Mouse (Mus musculus) CH12.LX (cell line): Measurements from ENCODE around the gene Serinc4. TPM values are rescaled to one million over a fixed set of nuclear protein-coding genes. Genes with fewer than 3 reads are reported as not detected.
"Not testable (repeated sequence)": the region's sequence is repeated elsewhere in the genome, so short reads cannot be mapped to it uniquely, and the experiment has no call there.

Source experiments
- DNase-seq: peaks from one replicate; pipeline ENCODE4 v3.0.0-alpha.2; 2013; ENCODE audit errors: extremely low read depth
- H3K27ac ChIP-seq: 2 replicates; pipeline ENCODE4 v1.5.1; 2012; ENCODE audit warnings: low read depth, mild to moderate bottlenecking, control low read depth, moderate library complexity; ENCODE audit not compliant: insufficient read depth
- H3K27me3 ChIP-seq: replicated peaks from 2 replicates; pipeline ENCODE3; 2012; ENCODE audit warnings: inconsistent platforms
- H3K36me3 ChIP-seq, 2 experiments: replicated peaks in 1 of 2; 2 replicates each; pipeline versions ENCODE3 to v1.6.1; 2012; ENCODE audit warnings: inconsistent platforms in 1 of 2, low read length in 1 of 2, mild to moderate bottlenecking in 1 of 2, mixed read lengths in 1 of 2, moderate library complexity in 1 of 2; ENCODE audit not compliant: control insufficient read depth in 1 of 2, insufficient read depth in 1 of 2
- H3K4me1 ChIP-seq, 2 experiments: 2 replicates each; pipeline ENCODE4 v1.6.1; 2012; ENCODE audit warnings: inconsistent platforms in 1 of 2, moderate library complexity in 1 of 2; ENCODE audit not compliant: insufficient read depth in 2 of 2, control insufficient read depth in 1 of 2
- H3K4me2 ChIP-seq: 2 replicates; pipeline ENCODE4 v1.6.1; 2012; ENCODE audit warnings: low read depth, mild to moderate bottlenecking, control low read depth; ENCODE audit not compliant: poor library complexity, insufficient read depth, severe bottlenecking
- H3K4me3 ChIP-seq, 3 experiments: fragments of 150-350 bp in 1 of 3; sonication (generic) in 1 of 3; replicated peaks in 1 of 3; 2 replicates each; pipeline versions ENCODE3 to v1.5.1; 2011 to 2012; ENCODE audit warnings: low read depth in 2 of 3, low read length in 2 of 3, mild to moderate bottlenecking in 2 of 3, moderate library complexity in 2 of 3, control low read depth in 1 of 3, improper control_type of control experiment in 1 of 3, inconsistent platforms in 1 of 3, mixed read lengths in 1 of 3; ENCODE audit not compliant: poor library complexity in 1 of 3
- H3K79me2 ChIP-seq: replicated peaks from 2 replicates; pipeline ENCODE4 v1.6.1; 2012; ENCODE audit warnings: mild to moderate bottlenecking, moderate library complexity; ENCODE audit not compliant: control insufficient read depth, poor library complexity, insufficient read depth, severe bottlenecking; ENCODE audit errors: extremely low read depth
- H3K9ac ChIP-seq: 2 replicates; pipeline ENCODE4 v1.6.1; 2012; ENCODE audit warnings: low read depth, mild to moderate bottlenecking, control low read depth, moderate library complexity; ENCODE audit not compliant: insufficient read depth
- H3K9me3 ChIP-seq: replicated peaks from 2 replicates; pipeline ENCODE3; 2012; ENCODE audit warnings: low read length, inconsistent platforms, mixed read lengths
- CTCF ChIP-seq, 2 experiments: IDR thresholded peaks in 1 of 2; conservative IDR thresholded peaks in 1 of 2; 2 replicates each; pipeline ENCODE4 v1.5.1; 2011 to 2012; ENCODE audit warnings: low read depth in 2 of 2, low read length in 2 of 2, improper control_type of control experiment in 1 of 2, inconsistent platforms in 1 of 2, mild to moderate bottlenecking in 1 of 2, moderate library complexity in 1 of 2
- ELF1 ChIP-seq: IDR thresholded peaks from 2 replicates; pipeline ENCODE4 v1.6.1; 2014; ENCODE audit warnings: low read depth, mild to moderate bottlenecking, inconsistent platforms, low read length, improper control_type of control experiment
- EP300 ChIP-seq: IDR thresholded peaks from 2 replicates; pipeline ENCODE4 v1.6.1; 2011; ENCODE audit warnings: low read length, improper control_type of control experiment
- HCFC1 ChIP-seq: IDR thresholded peaks from 2 replicates; pipeline ENCODE4 v1.6.1; 2012; ENCODE audit warnings: low read depth, mild to moderate bottlenecking, inconsistent platforms, low read length, improper control_type of control experiment
- JUN ChIP-seq: IDR thresholded peaks from 2 replicates; pipeline ENCODE4 v1.6.1; 2011; ENCODE audit warnings: low read depth, mild to moderate bottlenecking, low read length, improper control_type of control experiment, moderate library complexity; ENCODE audit not compliant: insufficient read depth
- KAT2A ChIP-seq: IDR thresholded peaks from 2 replicates; pipeline ENCODE4 v1.6.1; 2012; ENCODE audit warnings: low read length, improper control_type of control experiment, inconsistent platforms; ENCODE audit not compliant: insufficient replicate concordance
- MAFK ChIP-seq: IDR thresholded peaks from 2 replicates; pipeline ENCODE4 v1.6.1; 2011; ENCODE audit warnings: low read length, improper control_type of control experiment; ENCODE audit not compliant: insufficient replicate concordance
- MAX ChIP-seq: IDR thresholded peaks from 2 replicates; pipeline ENCODE4 v1.6.1; 2011; ENCODE audit warnings: low read length, improper control_type of control experiment
- MXI1 ChIP-seq: IDR thresholded peaks from 2 replicates; pipeline ENCODE4 v1.6.1; 2011; ENCODE audit warnings: mild to moderate bottlenecking, low read depth, low read length, improper control_type of control experiment
- MYC ChIP-seq: IDR thresholded peaks from 2 replicates; pipeline ENCODE4 v1.6.1; 2011; ENCODE audit warnings: low read depth, mild to moderate bottlenecking, improper control_type of control experiment, low read length
- NRF1 ChIP-seq: IDR thresholded peaks from 2 replicates; pipeline ENCODE4 v1.6.1; 2014; ENCODE audit warnings: low read depth, mild to moderate bottlenecking, inconsistent platforms, low read length, improper control_type of control experiment, moderate library complexity
- PAX5 ChIP-seq: IDR thresholded peaks from 2 replicates; pipeline ENCODE4 v1.6.1; 2012; ENCODE audit warnings: low read length, inconsistent platforms, mixed read lengths
- POLR2AphosphoS2 ChIP-seq: IDR thresholded peaks from 2 replicates; pipeline ENCODE4 v1.6.1; 2011; ENCODE audit warnings: low read depth, low read length, improper control_type of control experiment
- RAD21 ChIP-seq: IDR thresholded peaks from 2 replicates; pipeline ENCODE4 v1.6.1; 2011; ENCODE audit warnings: low read depth, mild to moderate bottlenecking, low read length, improper control_type of control experiment, moderate library complexity
- USF2 ChIP-seq: conservative IDR thresholded peaks from 2 replicates; pipeline ENCODE4 v1.6.1; 2011; ENCODE audit warnings: low read depth, low read length, improper control_type of control experiment
- ZC3H11A ChIP-seq: IDR thresholded peaks from 2 replicates; pipeline ENCODE4 v1.6.1; 2012; ENCODE audit warnings: low read depth, mild to moderate bottlenecking, inconsistent platforms, low read length, improper control_type of control experiment
- ZKSCAN1 ChIP-seq: IDR thresholded peaks from 2 replicates; pipeline ENCODE4 v1.6.1; 2012; ENCODE audit warnings: low read depth, inconsistent platforms, low read length, improper control_type of control experiment, borderline replicate concordance
- ZNF384 ChIP-seq: IDR thresholded peaks from 2 replicates; pipeline ENCODE4 v1.6.1; 2012; ENCODE audit warnings: low read depth, low read length, improper control_type of control experiment, inconsistent platforms
- dilution Hi-C: fragments of 300-500 bp; cut with MboI; formaldehyde crosslinking; loops from 2 replicates; pipeline ENCODE4 v1.14.3; 2020; ENCODE audit warnings: low sequenced_read_pairs; ENCODE audit not compliant: extremely low pct_unique_long_range_greater_than_20kb, extremely low pct_ligation_motif_present
- in situ Hi-C: fragments of 300-500 bp; cut with MboI; formaldehyde crosslinking; loops from 3 replicates; pipeline ENCODE4 v1.14.3; 2019; ENCODE audit warnings: low sequenced_read_pairs, low pct_ligation_motif_present, low pct_unique_long_range_greater_than_20kb, mixed read lengths
- polyA plus RNA-seq: library from polyadenylated mRNA; unstranded; fragments of >175 nt; gene quantifications from 2 replicates; pipeline ENCODE4 v1.2.1, GENCODE M21; 2012; ENCODE audit warnings: low read depth; ENCODE audit not compliant: insufficient read length
- total RNA-seq, 2 experiments: library from RNA; depleted of rRNA; stranded (reverse); fragments of 300-350 nt in 1 of 2; fragments of >200 nt in 1 of 2; gene quantifications; 2 replicates each; pipeline ENCODE4 v1.2.3; 2012 to 2014

The Serinc4 gene
- total and polyA plus RNA-seq, 3 experiments: 0.17 to 0.89 (median 0.29) TPM

GRCm38 (mm10) chr2:121468982-121469381 is 12.4 kb upstream of the Serinc4 start:
- H3K4me2 ChIP-seq, H3K9ac ChIP-seq, dilution Hi-C loops, H3K79me2 ChIP-seq, H3K4me1 ChIP-seq, H3K36me3 ChIP-seq, H3K27me3 ChIP-seq, H3K9me3 ChIP-seq, H3K4me3 ChIP-seq, in situ Hi-C loops, H3K27ac ChIP-seq, DNase-seq: not testable (repeated sequence)

- dilution Hi-C loops: no loop called here
- DNase-seq: no peak
- Histone ChIP-seq H3K27me3 (no peaks in the 10 kb centered on the region), H3K36me3 (peaks cover 5 to 27% of the 10 kb centered on the region in 2 experiments), H3K4me2 (no peak overlapping the region), H3K4me1 (peaks cover 0 to 18% of the 10 kb centered on the region in 2 experiments; a peak in 2 of 4 replicates), H3K79me2 (0 out of 2 replicates have a peak, but pooled peaks cover 2% of the 10 kb centered on the region), H3K9me3 (no peaks in the 10 kb centered on the region), H3K9ac (no peak overlapping the region), H3K27ac (no peak overlapping the region), H3K4me3 (no peak overlapping the region)
- TF ChIP-seq KAT2A (no peak), NRF1 (no peak), CTCF (conservative IDR thresholded peaks at IDR 0.05 in 1 of 2, IDR thresholded peaks at IDR 0.05 in 1 of 2; ENCODE audit: low read depth in 2 of 2, low read length in 2 of 2) (no peak), PAX5 (no peak), ZKSCAN1 (no peak), ELF1 (no peak), ZC3H11A (no peak), USF2 (no peak), JUN (no peak), MYC (no peak), HCFC1 (no peak), MAFK (no peak), EP300 (no peak), POLR2AphosphoS2 (no peak), MXI1 (no peak), RAD21 (no peak), MAX (no peak), ZNF384 (no peak)
- in situ Hi-C loops: no loop called here
Observed at GRCm38 (mm10) chr2:121460071-121460470, 3.5 kb upstream of the Serinc4 start.
